Mouse (Mus musculus): Measurements from ENCODE around the gene Rrbp1.

- TF ChIP-seq EP300 (IDR thresholded peaks at IDR 0.05) (no peak), CTCF (IDR thresholded peaks at IDR 0.05) (no peak)
Measured at GRCm38 (mm10) chr2:143953944-143954343, 57.1 kb downstream of the Rrbp1 start.
